Mouse (Mus musculus): ENCODE data around the gene Foxc2.

DNA sequence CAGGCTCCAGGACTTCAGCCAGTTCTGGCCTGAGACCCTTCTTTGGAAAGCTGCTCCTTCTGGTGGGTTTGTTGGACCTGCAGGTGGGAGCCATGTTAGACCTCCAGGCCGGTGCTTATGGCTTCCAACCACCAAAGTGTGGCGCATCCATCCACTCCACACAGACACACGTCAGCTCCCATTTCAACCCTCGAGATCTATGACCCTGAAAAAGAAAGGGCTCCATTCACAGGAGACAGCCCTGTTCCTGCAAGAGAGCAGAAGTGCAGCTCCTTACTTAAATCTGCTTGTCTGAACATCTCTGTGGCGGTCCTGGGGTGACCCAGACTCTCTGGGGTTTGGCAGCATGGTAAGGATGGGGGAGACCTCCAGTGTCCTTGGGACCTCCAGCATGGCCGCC is 22.5 kb upstream of the Foxc2 start:
- no peak for TF ChIP-seq ZNF384 (IDR thresholded peaks at IDR 0.05; ENCODE audit: low read depth, low read length)
- TF ChIP-seq MAFK (IDR thresholded peaks at IDR 0.05; ENCODE audit: insufficient read depth, low read depth, low read length): no peak
- TF ChIP-seq ZC3H11A (IDR thresholded peaks at IDR 0.05; ENCODE audit: borderline replicate concordance, low read depth, low read length): no peak
- TF ChIP-seq CHD2 (IDR thresholded peaks at IDR 0.05; ENCODE audit: low read depth, low read length): no peak
- TF ChIP-seq HCFC1 (IDR thresholded peaks at IDR 0.05; ENCODE audit: borderline replicate concordance, insufficient read depth, low read length): no peak

All from ES-E14 (cell line).